Mouse (Mus musculus): ENCODE results near the gene Dspp. TPM values are rescaled to one million over a fixed set of nuclear protein-coding genes. Genes with fewer than 3 reads are reported as not detected.

The Dspp gene
- polyA plus RNA-seq, 2 experiments, result not detected

DNA sequence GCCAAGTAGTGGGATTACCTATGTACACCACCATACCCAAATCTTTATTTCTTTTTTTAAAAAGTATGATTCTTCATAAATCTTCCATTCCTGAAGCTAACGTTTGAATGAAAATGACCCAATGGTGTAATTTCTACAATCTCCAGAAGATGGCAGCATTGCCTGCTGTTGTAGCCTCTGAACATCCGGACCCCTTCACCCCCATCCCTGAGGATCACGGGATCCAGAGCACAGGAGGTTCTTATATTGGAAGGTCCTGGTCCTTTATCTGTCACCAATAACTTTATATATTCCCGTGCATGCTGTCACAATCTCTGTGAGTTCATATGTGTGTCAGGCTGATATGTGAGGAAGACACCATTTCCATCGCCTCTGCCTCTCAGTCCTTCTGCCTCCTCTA lies 48.4 kb downstream of the Dspp start:
- no peaks in the 10 kb centered on the region for H3K9me3 ChIP-seq (ENCODE audit: control insufficient read depth, low read length)
- 20% methylated on average over 5 of the region's 5 CpGs for WGBS (ENCODE audit: insufficient replicate concordance)
- H3K36me3 ChIP-seq (replicated peaks; ENCODE audit: control insufficient read depth, insufficient read depth, low read depth), result no peaks in the 10 kb centered on the region
- H3K9ac ChIP-seq (replicated peaks), result no peak overlapping the region
- no peaks in the 10 kb centered on the region for H3K27me3 ChIP-seq (ENCODE audit: control insufficient read depth, insufficient read depth, low read length)
- H3K4me3 ChIP-seq (ENCODE audit: insufficient read depth in 1 of 2, low read depth in 2 of 2, low read length in 2 of 2), result no peak overlapping the region
- ATAC-seq (ENCODE audit: insufficient read depth) (no peak), DNase-seq (ENCODE audit: low read depth in 3 of 3, low spot score in 3 of 3) (no peak)
- no peaks in the 10 kb centered on the region for H3K4me1 ChIP-seq (replicated peaks; ENCODE audit: control insufficient read depth in 2 of 2, insufficient read depth in 2 of 2, low read length in 1 of 2)
- no peak overlapping the region for H3K4me2 ChIP-seq (ENCODE audit: low read depth)
- H3K27ac ChIP-seq, result no peak overlapping the region
- TF ChIP-seq EP300 (IDR thresholded peaks at IDR 0.05; ENCODE audit: low read depth), result no peak
- TF ChIP-seq CTCF (IDR thresholded peaks at IDR 0.05; ENCODE audit: low read depth), result peak; percentile 46

DNA sequence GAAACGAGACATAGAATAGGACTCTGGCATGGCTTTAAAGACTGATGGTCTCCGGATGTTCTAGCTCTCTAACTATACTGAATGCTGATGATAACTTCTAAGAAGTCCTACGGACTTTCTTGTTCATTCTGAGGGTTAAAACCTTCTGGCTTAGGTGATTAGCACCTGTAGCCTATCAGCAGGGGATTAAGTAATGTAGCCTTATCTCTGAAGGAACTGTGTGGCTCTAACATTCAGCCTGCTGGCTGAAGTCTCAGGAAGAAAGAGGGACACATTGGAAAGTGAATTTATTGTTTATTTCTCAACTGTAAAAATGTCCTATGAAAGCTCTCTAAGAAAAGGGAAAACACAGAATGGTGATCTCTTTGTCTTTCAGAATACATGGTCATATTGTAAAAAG lies 53.8 kb downstream of the Dspp start:
- Histone ChIP-seq H3K4me1 (replicated peaks; ENCODE audit: control insufficient read depth in 2 of 2, insufficient read depth in 2 of 2, low read length in 1 of 2) (no peaks in the 10 kb centered on the region), H3K9ac (replicated peaks) (no peak overlapping the region), H3K27ac (no peak overlapping the region), H3K36me3 (replicated peaks; ENCODE audit: control insufficient read depth, insufficient read depth, low read depth) (no peaks in the 10 kb centered on the region), H3K27me3 (ENCODE audit: control insufficient read depth, insufficient read depth, low read length) (no peaks in the 10 kb centered on the region), H3K4me2 (ENCODE audit: low read depth) (no peak overlapping the region), H3K9me3 (ENCODE audit: control insufficient read depth, low read length) (no peaks in the 10 kb centered on the region), H3K4me3 (ENCODE audit: insufficient read depth in 1 of 2, low read depth in 2 of 2, low read length in 2 of 2) (no peak overlapping the region)
- WGBS (ENCODE audit: insufficient replicate concordance), result 28% methylated on average over 3 of the region's 3 CpGs
- no peak for ATAC-seq (ENCODE audit: insufficient read depth)
- no peak for DNase-seq (ENCODE audit: low read depth in 3 of 3, low spot score in 3 of 3)
- TF ChIP-seq CTCF (IDR thresholded peaks at IDR 0.05; ENCODE audit: low read depth) (no peak), EP300 (IDR thresholded peaks at IDR 0.05; ENCODE audit: low read depth) (no peak)

DNA sequence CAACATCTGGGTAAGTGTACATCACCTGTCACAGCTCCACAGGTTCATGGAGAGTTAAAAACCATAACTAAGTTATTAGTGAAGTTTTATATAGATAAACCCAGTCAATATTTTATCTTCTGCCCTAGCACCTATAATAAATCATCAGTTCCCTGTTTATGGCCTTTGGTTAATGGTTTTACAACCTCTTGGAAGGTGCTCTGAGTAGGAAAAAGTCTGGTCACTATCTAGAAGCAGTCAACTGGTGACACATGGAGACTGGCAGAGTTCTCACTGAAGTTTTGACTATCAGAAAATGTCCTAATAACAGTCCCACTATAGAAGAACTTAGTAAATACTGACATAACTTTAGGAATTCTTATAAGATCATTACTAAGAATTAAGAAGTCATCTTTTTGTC lies 54.2 kb downstream of the Dspp start:
- ATAC-seq (ENCODE audit: insufficient read depth) (no peak), DNase-seq (ENCODE audit: low read depth in 3 of 3, low spot score in 3 of 3) (no peak)
- Histone ChIP-seq H3K9me3 (ENCODE audit: control insufficient read depth, low read length) (no peaks in the 10 kb centered on the region), H3K4me1 (replicated peaks; ENCODE audit: control insufficient read depth in 2 of 2, insufficient read depth in 2 of 2, low read length in 1 of 2) (no peaks in the 10 kb centered on the region), H3K36me3 (replicated peaks; ENCODE audit: control insufficient read depth, insufficient read depth, low read depth) (no peaks in the 10 kb centered on the region), H3K27me3 (ENCODE audit: control insufficient read depth, insufficient read depth, low read length) (no peaks in the 10 kb centered on the region), H3K27ac (no peak overlapping the region), H3K9ac (replicated peaks) (no peak overlapping the region), H3K4me2 (ENCODE audit: low read depth) (no peak overlapping the region), H3K4me3 (ENCODE audit: insufficient read depth in 1 of 2, low read depth in 2 of 2, low read length in 2 of 2) (no peak overlapping the region)
- no peak for TF ChIP-seq EP300 (IDR thresholded peaks at IDR 0.05; ENCODE audit: low read depth)
- no peak for TF ChIP-seq CTCF (IDR thresholded peaks at IDR 0.05; ENCODE audit: low read depth)

DNA sequence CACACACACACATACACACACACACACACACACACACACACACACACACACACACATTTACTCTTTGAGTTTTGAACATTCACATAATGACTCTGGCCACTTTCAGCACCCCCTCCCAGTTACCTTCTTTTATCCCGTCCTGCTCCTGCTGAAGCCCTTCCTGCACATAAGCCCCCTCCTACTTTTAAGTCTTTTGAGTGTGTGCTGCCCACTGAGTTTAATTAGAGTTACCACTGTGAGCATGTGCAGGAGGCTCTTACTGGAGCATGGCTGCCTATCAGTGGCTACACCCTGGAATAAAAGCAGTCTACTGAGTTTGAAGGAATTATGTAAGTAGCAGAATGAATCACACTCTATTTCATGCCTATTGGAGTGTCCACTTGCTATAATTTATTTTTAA lies 58.0 kb downstream of the Dspp start:
- H3K36me3 ChIP-seq (replicated peaks; ENCODE audit: control insufficient read depth, insufficient read depth, low read depth), result no peaks in the 10 kb centered on the region
- H3K4me3 ChIP-seq (ENCODE audit: insufficient read depth in 1 of 2, low read depth in 2 of 2, low read length in 2 of 2), result no peak overlapping the region
- no peaks in the 10 kb centered on the region for H3K4me1 ChIP-seq (replicated peaks; ENCODE audit: control insufficient read depth in 2 of 2, insufficient read depth in 2 of 2, low read length in 1 of 2)
- H3K9ac ChIP-seq (replicated peaks), result no peak overlapping the region
- WGBS (ENCODE audit: insufficient replicate concordance), result 67% methylated on average over 1 of the region's 1 CpGs
- no peak for TF ChIP-seq CTCF (IDR thresholded peaks at IDR 0.05; ENCODE audit: low read depth)
- no peaks in the 10 kb centered on the region for H3K9me3 ChIP-seq (ENCODE audit: control insufficient read depth, low read length)
- ATAC-seq (ENCODE audit: insufficient read depth) (no peak), DNase-seq (ENCODE audit: low read depth in 3 of 3, low spot score in 3 of 3) (no peak)
- no peaks in the 10 kb centered on the region for H3K27me3 ChIP-seq (ENCODE audit: control insufficient read depth, insufficient read depth, low read length)
- H3K4me2 ChIP-seq (ENCODE audit: low read depth), result no peak overlapping the region
- no peak overlapping the region for H3K27ac ChIP-seq

Other genes with a start within 250 kb of the Dspp start
- gene Hsd17b13, start 193.3 kb upstream of the Dspp start, polyA plus RNA-seq (2012; rRNA removed), result 3.2 and 5.3 TPM in 2 replicates
- 8.3 and 10.9 TPM in 2 replicates for gene Hsd17b13, start 193.3 kb upstream of the Dspp start, polyA plus RNA-seq (2014; fragmentation: Nextera tagmentation; extraction: Ambion mirVana)
- 6.1 and 7.9 TPM in 2 replicates for gene Hsd17b11, start 148.8 kb upstream of the Dspp start, polyA plus RNA-seq (2012; rRNA removed)
- gene Hsd17b11, start 148.8 kb upstream of the Dspp start, polyA plus RNA-seq (2014; fragmentation: Nextera tagmentation; extraction: Ambion mirVana), result 1.9 and 2.6 TPM in 2 replicates
- gene Nudt9, start 124.4 kb upstream of the Dspp start, polyA plus RNA-seq (2012; rRNA removed), result 34.5 and 48.1 TPM in 2 replicates
- gene Nudt9, start 124.4 kb upstream of the Dspp start, polyA plus RNA-seq (2014; fragmentation: Nextera tagmentation; extraction: Ambion mirVana), result 73.8 and 74.8 TPM in 2 replicates
- gene Gm17660, start 93.1 kb upstream of the Dspp start, polyA plus RNA-seq (2012; rRNA removed), result not detected in 2 replicates
- gene Gm17660, start 93.1 kb upstream of the Dspp start, polyA plus RNA-seq (2014; fragmentation: Nextera tagmentation; extraction: Ambion mirVana), result not detected in 2 replicates
- 0.81 and 1.4 TPM in 2 replicates for gene Sparcl1, start 57.0 kb upstream of the Dspp start, polyA plus RNA-seq (2012; rRNA removed)
- 1.0 and 1.2 TPM in 2 replicates for gene Sparcl1, start 57.0 kb upstream of the Dspp start, polyA plus RNA-seq (2014; fragmentation: Nextera tagmentation; extraction: Ambion mirVana)
- gene Dmp1, start 31.9 kb downstream of the Dspp start, polyA plus RNA-seq (2012; rRNA removed), result not detected in 2 replicates
- not detected in 2 replicates for gene Dmp1, start 31.9 kb downstream of the Dspp start, polyA plus RNA-seq (2014; fragmentation: Nextera tagmentation; extraction: Ambion mirVana)
- 0.02 TPM in 1 of 2 replicates, not detected in the other for gene Ibsp, start 128.5 kb downstream of the Dspp start, polyA plus RNA-seq (2012; rRNA removed)
- gene Ibsp, start 128.5 kb downstream of the Dspp start, polyA plus RNA-seq (2014; fragmentation: Nextera tagmentation; extraction: Ambion mirVana), result 0.08 TPM in 1 of 2 replicates, not detected in the other
- gene Mepe, start 154.6 kb downstream of the Dspp start, polyA plus RNA-seq (2012; rRNA removed), result not detected in 2 replicates
- not detected in 2 replicates for gene Mepe, start 154.6 kb downstream of the Dspp start, polyA plus RNA-seq (2014; fragmentation: Nextera tagmentation; extraction: Ambion mirVana)